Mouse (Mus musculus) heart, postnatal 0 days (tissue): ENCODE results near the gene Prrxl1.

Experiments used
- CTCF ChIP-seq: IDR thresholded peaks from 2 replicates; pipeline ENCODE4 v1.5.1; 2016; ENCODE audit warnings: antibody characterized with exemption, control low read depth, low read depth
- EP300 ChIP-seq: IDR thresholded peaks from 2 replicates; pipeline ENCODE4 v1.6.1; 2016; ENCODE audit warnings: antibody characterized with exemption, low read depth

GRCm38 (mm10) chr14:32697774-32698173, 98.6 kb downstream of the Prrxl1 start:
- TF ChIP-seq CTCF (no peak), EP300 (no peak)
